Mouse (Mus musculus) kidney, adult 18-20 months (tissue): Measurements from ENCODE around the gene Mrpl51.

ENCODE experiments used
- DNase-seq: peaks from one replicate; pipeline ENCODE4 v3.0.0; 2021

Gene Mrpl51

GRCm38 (mm10) chr6:125193390-125193789 lies 1.8 kb downstream of the Mrpl51 start:
- DNase-seq: no peak

- no peak for DNase-seq
These were observed 4.0 kb downstream of the Mrpl51 start for GRCm38 (mm10) chr6:125195541-125196075.

DNA sequence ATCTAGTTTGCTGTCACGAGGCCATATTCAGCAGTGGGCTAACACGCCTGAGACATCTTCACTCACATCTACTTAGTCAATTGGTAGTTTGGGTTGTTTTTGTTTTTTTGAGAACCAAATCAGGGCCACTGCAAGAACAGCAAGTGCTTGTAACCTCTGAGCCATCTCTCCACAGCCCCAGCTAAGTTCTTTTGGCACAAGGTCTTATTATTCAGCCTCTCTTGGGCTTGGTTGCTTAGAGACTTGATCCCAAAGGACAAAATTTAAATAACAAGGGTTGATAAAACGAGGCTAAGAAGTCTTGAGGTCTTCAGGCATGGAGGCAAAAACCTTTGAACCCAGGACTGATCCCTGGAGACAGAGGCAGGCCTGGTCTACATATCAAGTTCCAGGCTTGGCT lies 4.7 kb downstream of the Mrpl51 start:
- no peak for DNase-seq

DNA sequence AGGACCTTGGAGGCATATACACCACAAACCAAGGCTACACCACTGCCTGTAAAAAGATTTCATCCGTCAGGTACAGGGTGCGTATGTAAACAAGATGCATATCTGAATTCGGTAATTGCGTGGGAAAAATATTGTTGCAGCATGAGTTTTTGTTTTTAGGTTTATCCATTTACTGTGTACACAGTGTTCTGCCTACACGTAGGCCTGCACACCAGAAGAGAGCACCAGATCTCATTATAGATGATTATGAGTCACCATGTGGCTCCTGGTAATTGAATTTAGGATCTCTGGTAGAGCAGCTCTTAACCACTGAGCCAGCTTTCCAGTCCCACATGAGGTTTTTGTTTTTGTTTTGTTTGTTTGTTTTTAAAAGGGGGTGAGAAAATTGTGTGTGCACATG lies 5.6 kb downstream of the Mrpl51 start:
- no peak for DNase-seq

- DNase-seq: no peak
These were observed 18.8 kb downstream of the Mrpl51 start for GRCm38 (mm10) chr6:125210436-125210835.

DNA sequence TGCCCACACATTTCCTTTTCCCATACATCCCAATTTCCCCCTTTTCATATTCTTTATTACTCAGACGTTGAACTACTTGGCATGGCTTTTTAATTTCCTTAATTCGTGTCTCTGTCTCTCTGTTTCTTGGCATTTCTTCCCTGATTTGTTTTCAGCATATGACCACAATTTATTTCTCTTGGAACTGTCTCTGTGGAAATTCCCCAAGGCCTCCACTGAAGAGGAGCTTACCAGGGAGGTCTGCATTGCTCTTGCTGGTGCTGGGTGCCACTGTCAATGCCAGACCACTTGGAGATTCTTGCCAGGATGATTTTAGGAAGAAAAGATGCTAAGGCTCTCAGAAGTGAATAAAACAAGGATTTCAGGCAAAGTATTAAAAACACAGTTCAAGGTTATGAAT lies 21.0 kb downstream of the Mrpl51 start:
- no peak for DNase-seq

- DNase-seq: no peak
These were observed 21.5 kb downstream of the Mrpl51 start for GRCm38 (mm10) chr6:125213129-125213528.

- no peak for DNase-seq
These were observed 22.1 kb downstream of the Mrpl51 start for GRCm38 (mm10) chr6:125213715-125214114.

GRCm38 (mm10) chr6:125215148-125215954 lies 23.8 kb downstream of the Mrpl51 start, which contains the start of gene Vamp1:
Gene Vamp1 (plus strand): TSS chr6:125215551.
- peak; percentile 97 for DNase-seq

DNA sequence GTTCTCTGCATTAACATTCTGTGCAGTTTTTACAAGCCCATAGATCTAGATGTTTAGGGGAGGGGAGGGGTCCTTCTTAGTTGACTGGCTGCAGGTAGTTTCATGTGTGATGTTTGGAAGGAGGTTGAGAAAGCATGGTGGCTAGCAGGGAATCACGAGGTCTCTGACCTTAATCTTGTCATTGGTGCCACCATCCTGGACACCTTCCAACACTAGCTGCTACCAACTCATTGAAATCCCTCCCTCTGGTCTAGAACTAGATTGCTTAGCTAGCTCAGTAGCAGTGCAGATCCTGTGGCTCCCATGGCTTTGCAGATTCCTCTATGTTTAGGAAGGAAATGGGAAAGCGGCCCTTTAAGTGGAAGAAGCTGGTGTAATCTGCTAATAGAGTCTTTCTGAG lies 25.3 kb downstream of the Mrpl51 start:
- DNase-seq: no peak

GRCm38 (mm10) chr6:125217899-125218298 lies 26.3 kb downstream of the Mrpl51 start:
- no peak for DNase-seq

DNA sequence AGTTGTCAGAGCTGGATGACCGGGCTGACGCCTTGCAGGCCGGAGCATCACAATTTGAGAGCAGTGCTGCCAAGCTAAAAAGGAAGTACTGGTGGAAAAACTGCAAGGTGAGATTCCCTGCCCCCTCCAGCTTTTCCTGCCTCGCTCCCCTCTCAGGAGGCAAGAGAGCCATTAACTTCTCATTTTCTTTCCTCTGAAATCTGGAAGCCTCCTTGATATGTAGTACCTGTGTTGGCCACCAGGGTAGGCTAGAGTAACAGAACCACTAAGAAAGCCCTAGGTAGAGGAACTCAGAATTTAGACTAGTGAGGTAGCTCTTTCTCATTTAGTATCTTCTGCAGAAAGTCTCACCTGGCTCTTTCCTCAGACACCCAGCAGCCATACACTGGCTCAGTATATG lies 27.4 kb downstream of the Mrpl51 start:
- peak; percentile 63 for DNase-seq

DNA sequence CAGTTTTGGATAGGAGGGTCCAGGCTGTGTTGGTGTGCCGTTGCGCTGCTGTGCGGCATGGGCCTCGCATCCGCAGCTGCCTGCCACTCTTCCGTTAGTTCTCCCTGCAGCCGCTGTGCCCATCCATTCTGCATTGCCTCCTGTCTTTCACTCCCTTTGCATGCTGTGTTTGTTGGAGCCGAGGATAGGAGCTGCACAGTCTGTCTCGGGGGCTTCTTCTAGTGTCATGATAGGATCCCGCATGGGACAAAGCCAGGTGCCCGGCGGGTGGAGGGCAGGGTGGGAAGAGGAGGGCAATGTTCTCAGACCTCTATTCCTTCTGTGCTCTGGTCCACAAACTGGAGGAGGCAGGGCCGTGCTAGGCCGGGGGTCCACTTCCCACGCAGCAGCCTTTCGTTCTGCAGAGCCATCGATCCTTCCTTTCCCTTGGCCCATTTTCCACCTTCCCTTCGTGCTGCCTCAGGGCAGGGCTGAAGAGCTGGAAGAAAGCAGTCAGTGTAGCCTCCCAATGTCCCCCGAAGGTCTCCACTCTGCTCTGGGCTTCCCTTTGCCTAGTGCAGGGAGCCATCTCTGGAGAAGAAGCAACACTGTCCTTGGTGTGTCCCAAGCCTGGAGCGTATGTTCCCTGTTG lies 29.6 kb downstream of the Mrpl51 start:
- no peak for DNase-seq

- DNase-seq: no peak
These were observed 30.5 kb downstream of the Mrpl51 start for GRCm38 (mm10) chr6:125222146-125222545.

DNA sequence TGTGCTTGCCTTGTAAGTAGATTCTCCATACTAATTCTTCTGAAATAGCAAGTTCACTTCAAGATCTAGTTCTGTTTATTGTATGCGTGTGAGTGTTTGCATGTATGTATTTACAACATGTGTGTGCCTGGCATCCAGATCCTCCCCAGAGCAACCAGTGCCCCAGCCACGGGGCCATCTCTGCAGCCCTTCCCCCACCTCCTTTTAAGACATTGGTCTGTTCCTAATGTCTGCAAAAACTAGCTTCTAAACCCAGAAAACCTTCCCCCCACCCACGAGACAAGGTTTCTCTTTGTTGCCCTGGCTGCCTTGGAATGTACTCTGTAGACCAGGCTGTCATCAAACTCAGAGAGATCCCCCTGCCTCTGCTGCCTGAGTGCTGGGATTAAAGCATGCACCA lies 31.0 kb downstream of the Mrpl51 start:
- no peak for DNase-seq

DNA sequence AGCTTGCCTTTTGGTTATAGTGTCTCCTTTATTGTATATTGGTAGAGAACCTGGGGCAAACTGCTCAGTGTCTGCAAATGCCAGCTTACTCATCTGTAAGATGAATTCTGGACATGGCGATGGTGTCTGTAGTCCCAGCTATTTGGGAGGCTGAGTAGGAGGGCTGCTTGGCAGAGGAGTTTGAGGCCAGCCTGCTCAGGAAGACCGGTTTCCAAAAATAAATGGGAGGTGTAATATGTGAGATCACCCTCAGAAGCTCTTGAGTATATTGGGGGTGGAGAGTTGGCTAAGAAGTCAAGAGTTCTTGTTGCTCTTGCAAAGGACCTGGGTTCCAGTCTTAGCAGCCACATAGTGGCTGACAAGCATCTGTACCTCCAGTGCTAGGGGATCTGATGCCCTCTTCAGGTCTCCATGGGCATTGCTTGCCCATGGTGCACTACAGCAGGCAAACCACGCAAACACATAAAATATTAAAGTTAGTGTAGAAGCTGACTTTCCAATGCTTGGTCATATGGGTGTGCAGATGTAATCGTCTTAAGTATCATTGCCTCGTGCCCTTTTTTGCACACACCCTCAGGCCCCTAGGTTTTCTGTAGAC lies 34.0 kb downstream of the Mrpl51 start:
- peak; percentile 33 for DNase-seq

- no peak for DNase-seq
These were observed 39.0 kb downstream of the Mrpl51 start for GRCm38 (mm10) chr6:125230571-125230970.

DNA sequence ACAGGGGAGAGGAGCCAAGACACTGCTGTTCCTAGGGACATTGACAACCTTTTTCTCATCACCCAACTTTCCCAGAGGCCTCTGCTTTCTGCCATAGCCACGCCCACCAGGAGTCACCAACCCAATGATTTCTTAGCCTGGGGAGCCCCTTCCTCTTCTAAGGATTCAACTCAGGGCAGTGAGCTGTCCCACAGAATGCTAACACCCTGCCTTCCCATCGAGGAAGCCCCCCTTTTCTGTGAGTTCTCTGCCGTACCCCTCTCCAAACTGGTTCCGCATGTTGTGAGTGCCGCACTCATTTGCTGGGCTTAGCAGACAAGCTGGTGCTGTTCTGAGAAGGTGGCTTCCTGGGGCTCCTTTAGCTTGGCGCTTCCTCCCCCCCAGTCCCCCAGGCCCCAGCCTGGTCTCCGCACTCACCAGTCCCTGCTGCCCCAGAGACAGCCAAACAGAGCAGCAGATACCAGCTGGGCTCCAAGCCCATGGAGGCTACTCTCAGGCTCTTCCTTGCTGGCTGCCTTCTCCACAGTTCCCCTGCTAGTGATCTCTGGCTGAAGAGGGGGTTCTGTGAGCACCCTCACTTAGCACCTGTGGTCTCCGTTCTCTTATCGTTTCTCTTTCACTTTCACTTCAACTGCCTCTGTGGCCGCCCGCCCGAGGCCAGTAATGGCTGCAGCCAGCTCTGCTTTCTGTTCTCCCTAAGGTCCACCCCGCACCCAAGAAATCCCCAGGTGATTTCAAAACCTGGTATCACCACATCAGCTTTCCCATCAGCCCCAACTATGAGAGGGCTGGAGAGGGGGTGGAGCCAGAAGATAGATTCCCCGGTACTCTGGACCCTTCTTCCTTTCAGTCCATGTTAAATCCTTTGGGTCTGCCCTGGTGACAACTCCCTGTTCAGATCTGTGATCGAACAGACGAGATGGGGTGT lies 39.8 kb downstream of the Mrpl51 start, which contains the start of gene Tapbpl:
Gene Tapbpl (minus strand): TSS at position 744 of the 928 bp plus-strand sequence.
- DNase-seq: peak; percentile 71

GRCm38 (mm10) chr6:125232045-125232437 lies 40.4 kb downstream of the Mrpl51 start:
- no peak for DNase-seq

GRCm38 (mm10) chr6:125232516-125232915 lies 40.9 kb downstream of the Mrpl51 start:
- no peak for DNase-seq

DNA sequence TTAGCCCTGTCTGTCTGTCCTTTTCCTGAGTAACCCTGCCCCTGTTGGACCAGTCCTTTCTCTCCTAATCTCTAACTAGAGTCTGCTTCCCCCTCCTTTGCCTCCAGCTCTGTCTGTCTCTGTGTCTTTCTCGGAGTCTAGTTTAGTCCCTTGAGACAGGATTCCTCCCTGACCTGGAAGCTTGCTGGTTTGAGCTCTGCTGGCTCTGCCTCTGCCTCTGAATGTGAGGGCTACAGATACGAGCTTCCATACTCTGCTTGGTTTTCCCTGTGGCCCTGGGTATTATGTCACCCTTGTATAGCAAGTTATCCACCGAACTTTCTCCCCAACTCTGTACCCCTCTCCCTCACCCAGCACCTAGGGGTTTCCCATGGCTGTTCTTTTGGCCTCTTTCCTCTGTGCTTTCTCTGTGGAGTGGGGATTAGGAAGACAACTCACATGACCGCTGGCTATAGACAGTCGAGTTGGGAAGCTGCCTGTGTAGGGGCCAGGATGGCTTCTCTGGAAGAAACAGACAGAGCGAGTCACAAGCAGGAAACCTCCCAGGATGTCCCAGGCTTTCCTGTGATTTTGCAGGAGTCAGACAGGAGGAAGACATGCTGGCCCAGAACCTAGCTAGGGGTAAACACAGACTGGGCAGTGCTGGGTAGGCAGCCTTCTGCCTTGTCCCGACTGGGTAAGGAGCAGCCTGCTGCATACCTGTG lies 42.4 kb downstream of the Mrpl51 start:
- peak; percentile 25 for DNase-seq

- DNase-seq: no peak
These were observed 42.9 kb downstream of the Mrpl51 start for GRCm38 (mm10) chr6:125234520-125234828.
